ENCODE assay signal across 27 mouse cellular contexts in genomic region chr15:7642075-7642474, GRCm38 (mm10).
DNase-seq lines count a peak whose midpoint lies in the region; ATAC-seq and TF ChIP-seq lines count a peak whose summit lies in the region.
"Had no signal": no experiment of that assay in that cellular context is flagged by ENCODE, and none has a peak within 500 bp of the region (broad histone marks: within the 10 kb centered on the region; RNA-seq: fewer than 3 reads in every experiment).

No protein-coding gene starts in this region.

- no peaks in the 10 kb centered on the region for H3K9me3 ChIP-seq in hindbrain, embryonic 10.5 days
- no peaks in the 10 kb centered on the region for H3K9me3 ChIP-seq in hindbrain, embryonic 12.5 days (replicated peaks)
- no peaks in the 10 kb centered on the region for H3K9me3 ChIP-seq in midbrain, postnatal 0 days (ENCODE audit: low read length)
- H3K9me3 ChIP-seq: embryonic facial prominence, embryonic 13.5 days; forebrain, embryonic 12.5 days; megakaryocyte, embryonic 14.5 days; neural tube, embryonic 13.5 days; stomach, embryonic 15.5 days had no signal

- DNase-seq in hindbrain, embryonic 10.5 days (ENCODE audit: low spot score) = peak; percentile 18
- DNase-seq in left cerebral cortex, postnatal 4 days = peak; percentile 1
- no peak for DNase-seq in left cerebral cortex, adult 9 months (ENCODE audit: low spot score in 2 of 2)
- DNase-seq in embryo, embryonic 11 days = peak; percentile 20
- peak; percentile 41 for DNase-seq in midbrain, postnatal 0 days (ENCODE audit: low spot score)
- DNase-seq in thymus, postnatal 14 days = no peak
- DNase-seq in adrenal gland, adult 2 months = no peak
- DNase-seq: cerebellum, adult 11-12 months; cerebellum, postnatal 25 days; gastrocnemius, postnatal 36 days; heart, adult 2 months; heart, postnatal 36 days; kidney, adult 2 months; kidney, postnatal 36 days; layer of hippocampus, postnatal 36 days; lung, embryonic 14.5 days; lung, postnatal 36 days; thymus, postnatal 36 days had no signal

- H3K4me3 ChIP-seq in hindbrain, embryonic 10.5 days = no peak overlapping the region
- H3K4me3 ChIP-seq in hindbrain, embryonic 12.5 days = no peak overlapping the region
- no peak overlapping the region for H3K4me3 ChIP-seq in midbrain, postnatal 0 days (ENCODE audit: low read depth, low read length)
- H3K4me3 ChIP-seq: embryonic facial prominence, embryonic 13.5 days; erythroblast, embryonic 14.5 days; forebrain, embryonic 12.5 days; heart, adult 2 months; megakaryocyte, embryonic 14.5 days; neural tube, embryonic 13.5 days; stomach, embryonic 15.5 days had no signal

- TF ChIP-seq CTCF in midbrain, postnatal 0 days (IDR thresholded peaks at IDR 0.05) = no peak

- H3K4me1 ChIP-seq in hindbrain, embryonic 10.5 days (replicated peaks) = peaks cover 29% of the 10 kb centered on the region
- H3K4me1 ChIP-seq in hindbrain, embryonic 12.5 days = peaks cover 4% of the 10 kb centered on the region; the same call in 1 of the 2 replicates
- no peaks in the 10 kb centered on the region for H3K4me1 ChIP-seq in midbrain, postnatal 0 days (ENCODE audit: insufficient read depth, low read length)
- H3K4me1 ChIP-seq: megakaryocyte, embryonic 14.5 days; neural tube, embryonic 13.5 days; stomach, embryonic 15.5 days had no signal

- ATAC-seq in hindbrain, embryonic 12.5 days (ENCODE audit: low FRiP score) = no peak
- ATAC-seq in midbrain, postnatal 0 days (ENCODE audit: low FRiP score) = no peak
- ATAC-seq: CD4-positive, CD25-positive, alpha-beta regulatory T cell, adult 4 months had no signal

- H3K36me3 ChIP-seq in hindbrain, embryonic 10.5 days = no peaks in the 10 kb centered on the region
- no peaks in the 10 kb centered on the region for H3K36me3 ChIP-seq in hindbrain, embryonic 12.5 days
- H3K36me3 ChIP-seq in midbrain, postnatal 0 days (ENCODE audit: insufficient read depth, low read length) = no peaks in the 10 kb centered on the region
- H3K36me3 ChIP-seq: embryonic facial prominence, embryonic 13.5 days; forebrain, embryonic 12.5 days; neural tube, embryonic 13.5 days; stomach, embryonic 15.5 days had no signal

- no peaks in the 10 kb centered on the region for H3K27me3 ChIP-seq in hindbrain, embryonic 10.5 days (ENCODE audit: insufficient read depth, poor library complexity, severe bottlenecking)
- no peaks in the 10 kb centered on the region for H3K27me3 ChIP-seq in hindbrain, embryonic 12.5 days
- H3K27me3 ChIP-seq in midbrain, postnatal 0 days (ENCODE audit: insufficient read depth, low read length) = no peaks in the 10 kb centered on the region
- H3K27me3 ChIP-seq: forebrain, embryonic 12.5 days; megakaryocyte, embryonic 14.5 days; neural tube, embryonic 13.5 days; stomach, embryonic 15.5 days had no signal

- H3K27ac ChIP-seq in hindbrain, embryonic 10.5 days = no peak overlapping the region
- H3K27ac ChIP-seq in hindbrain, embryonic 12.5 days = no peak overlapping the region
- H3K27ac ChIP-seq in midbrain, postnatal 0 days (ENCODE audit: low read depth, low read length) = no peak overlapping the region
- H3K27ac ChIP-seq: embryonic facial prominence, embryonic 13.5 days; forebrain, embryonic 12.5 days; heart, adult 2 months; liver, embryonic 14.5 days; neural tube, embryonic 13.5 days; stomach, embryonic 15.5 days had no signal

- 20% methylated on average over 2 of the region's 2 CpGs for WGBS in hindbrain, embryonic 10.5 days
- WGBS in hindbrain, embryonic 12.5 days = 22% methylated on average over 2 of the region's 2 CpGs
- 9% methylated on average over 2 of the region's 2 CpGs for WGBS in midbrain, postnatal 0 days

- no peak overlapping the region for H3K9ac ChIP-seq in hindbrain, embryonic 12.5 days
- H3K9ac ChIP-seq in midbrain, postnatal 0 days (replicated peaks; ENCODE audit: low read length, poor library complexity, severe bottlenecking) = no peak overlapping the region
- H3K9ac ChIP-seq: embryonic facial prominence, embryonic 13.5 days; forebrain, embryonic 12.5 days; liver, embryonic 14.5 days; lung, embryonic 14.5 days; neural tube, embryonic 13.5 days; stomach, embryonic 15.5 days had no signal

- H3K4me2 ChIP-seq in hindbrain, embryonic 12.5 days (replicated peaks) = no peak overlapping the region
- no peak overlapping the region for H3K4me2 ChIP-seq in midbrain, postnatal 0 days (ENCODE audit: low read depth, low read length, poor library complexity, severe bottlenecking)
- H3K4me2 ChIP-seq: embryonic facial prominence, embryonic 13.5 days; forebrain, embryonic 12.5 days; lung, embryonic 14.5 days; neural tube, embryonic 13.5 days; stomach, embryonic 15.5 days had no signal

- intact Hi-C loops in left cerebral cortex, postnatal 4 days (cut with DNase I) = no loop called here

Comparison
In these comparisons a context has a peak if more than half of its experiments do, and no peak if none do; other contexts are left out.
1. DNase-seq: peak in hindbrain, embryonic 10.5 days (single experiment), left cerebral cortex, postnatal 4 days (single experiment), embryo, embryonic 11 days (single experiment) and midbrain, postnatal 0 days (single experiment); none in left cerebral cortex, adult 9 months (0 of 2), thymus, postnatal 14 days (single experiment) and adrenal gland, adult 2 months (single experiment).